Mouse (Mus musculus) telencephalon, adult 2 months (tissue): Measurements from ENCODE around the gene Trio.

Experiments used
- DNase-seq: peaks from one replicate; pipeline ENCODE4 v3.0.0-alpha.2; 2011; ENCODE audit warnings: low read depth, low spot score

The Trio gene

GRCm38 (mm10) chr15:28037651-28038050 is 12.0 kb upstream of the Trio start:
- DNase-seq: no peak

GRCm38 (mm10) chr15:28035601-28036000 is 10.0 kb upstream of the Trio start:
- DNase-seq: no peak

GRCm38 (mm10) chr15:28034636-28035035 is 9.0 kb upstream of the Trio start:
- DNase-seq: no peak

GRCm38 (mm10) chr15:28029371-28029770 is 3.7 kb upstream of the Trio start:
- no peak for DNase-seq

- DNase-seq: no peak
These were observed 2.9 kb upstream of the Trio start for GRCm38 (mm10) chr15:28028542-28028941.

GRCm38 (mm10) chr15:28026167-28026481 is 476 bp upstream of the Trio start:
- DNase-seq: no peak

- DNase-seq: no peak
These were observed 696 bp downstream of the Trio start for GRCm38 (mm10) chr15:28024965-28025338.

GRCm38 (mm10) chr15:28024031-28024964 is 1.4 kb downstream of the Trio start:
- DNase-seq: no peak

- no peak for DNase-seq
These were observed 3.9 kb downstream of the Trio start for GRCm38 (mm10) chr15:28021591-28022209.

- no peak for DNase-seq
These were observed 6.1 kb downstream of the Trio start for GRCm38 (mm10) chr15:28019393-28020070.

GRCm38 (mm10) chr15:28007516-28007915 is 18.1 kb downstream of the Trio start:
- DNase-seq: no peak

GRCm38 (mm10) chr15:28004192-28004767 is 21.4 kb downstream of the Trio start:
- DNase-seq: no peak

- DNase-seq: no peak
These were observed 23.1 kb downstream of the Trio start for GRCm38 (mm10) chr15:28002515-28002914.

- DNase-seq: no peak
These were observed 24.3 kb downstream of the Trio start for GRCm38 (mm10) chr15:28001299-28001698.

- DNase-seq: no peak
These were observed 26.9 kb downstream of the Trio start for GRCm38 (mm10) chr15:27998621-27999359.

- no peak for DNase-seq
These were observed 27.7 kb downstream of the Trio start for GRCm38 (mm10) chr15:27997917-27998316.

- DNase-seq: no peak
These were observed 28.2 kb downstream of the Trio start for GRCm38 (mm10) chr15:27997391-27997841.

- no peak for DNase-seq
These were observed 28.9 kb downstream of the Trio start for GRCm38 (mm10) chr15:27996750-27997149.

GRCm38 (mm10) chr15:27995421-27995820 is 30.2 kb downstream of the Trio start:
- DNase-seq: no peak

GRCm38 (mm10) chr15:27994870-27995269 is 30.8 kb downstream of the Trio start:
- DNase-seq: no peak

GRCm38 (mm10) chr15:27993528-27993927 is 32.1 kb downstream of the Trio start:
- DNase-seq: no peak
